Mouse (Mus musculus) embryonic facial prominence, embryonic 11.5 days (tissue): Measurements from ENCODE around the gene Olfr589. TPM values are rescaled to one million over a fixed set of nuclear protein-coding genes. Genes with fewer than 3 reads are reported as not detected.
"Not testable (repeated sequence)": the region's sequence is repeated elsewhere in the genome, so short reads cannot be mapped to it uniquely, and the experiment has no call there.

Experiments
- ATAC-seq: fragments of 200-750 bp; cut with Nextera tagmentation; replicated peaks from 2 replicates; pipeline ENCODE4 v1.8.0; 2017; ENCODE audit warnings: low read depth; ENCODE audit not compliant: insufficient number of reproducible peaks, low FRiP score, low TSS enrichment
- DNase-seq: peaks from one replicate; pipeline ENCODE4 v3.0.0-alpha.2; 2015; ENCODE audit warnings: low spot score
- H3K27ac ChIP-seq: fragments of 300-500 bp; sonication (generic); replicated peaks from 2 replicates; pipeline ENCODE4 v1.5.1; 2014; ENCODE audit warnings: mild to moderate bottlenecking, low read depth, low read length, control low read depth
- H3K27me3 ChIP-seq: fragments of 300-500 bp; sonication (generic); 2 replicates; pipeline ENCODE4 v1.6.1; 2014; ENCODE audit warnings: mild to moderate bottlenecking, low read length, moderate library complexity, mixed read lengths; ENCODE audit not compliant: control insufficient read depth, insufficient read depth
- H3K36me3 ChIP-seq: fragments of 300-500 bp; sonication (generic); replicated peaks from 2 replicates; pipeline ENCODE4 v1.6.1; 2014; ENCODE audit warnings: low read depth, mild to moderate bottlenecking, low read length, moderate library complexity, mixed read lengths; ENCODE audit not compliant: control insufficient read depth, insufficient read depth
- H3K4me1 ChIP-seq: fragments of 300-500 bp; sonication (generic); 2 replicates; pipeline ENCODE4 v1.6.1; 2014; ENCODE audit warnings: low read length, mixed read lengths; ENCODE audit not compliant: control insufficient read depth, insufficient read depth
- H3K4me2 ChIP-seq: fragments of 300-500 bp; sonication (generic); 2 replicates; pipeline ENCODE4 v1.6.1; 2014; ENCODE audit warnings: low read depth, mild to moderate bottlenecking, control low read depth, low read length, moderate library complexity
- H3K4me3 ChIP-seq: fragments of 300-500 bp; sonication (generic); 2 replicates; pipeline ENCODE4 v1.5.1; 2014; ENCODE audit warnings: low read depth, low read length, control low read depth
- H3K9ac ChIP-seq: fragments of 300-500 bp; sonication (generic); replicated peaks from 2 replicates; pipeline ENCODE4 v1.6.1; 2014; ENCODE audit warnings: mild to moderate bottlenecking, control low read depth, low read length
- H3K9me3 ChIP-seq: fragments of 300-500 bp; sonication (generic); replicated peaks from 2 replicates; pipeline ENCODE4 v1.6.1; 2016; ENCODE audit warnings: mild to moderate bottlenecking, low read length, inconsistent platforms, mixed read lengths; ENCODE audit not compliant: control insufficient read depth
- WGBS: fragments of 180-500 bp; shearing (Covaris S2); extraction: QIAGEN DNeasy Blood & Tissue Kit; methylation state at CpG from one replicate; pipeline ENCODE4 v1.1.7; 2014; 5-methylcytosine and 5-hydroxymethylcytosine counted together
- polyA plus RNA-seq: library from polyadenylated mRNA; unstranded; fragments of >200 nt; fragmentation: Nextera tagmentation; extraction: Ambion mirVana; gene quantifications from 2 replicates; pipeline ENCODE4 v1.2.1, GENCODE M21; 2014

Olfr589 gene
- polyA plus RNA-seq = not detected in 2 replicates

GRCm38 (mm10) chr7:103156256-103156655, at the start of gene Olfr589:
TSS of gene Olfr589 (minus strand) at chr7:103156356.
- no peak within 1 kb of the TSS for H3K4me2 ChIP-seq
- H3K4me3 ChIP-seq = no peak within 1 kb of the TSS
- WGBS = 68% methylated on average over 2 of the region's 2 CpGs
- no peak for ATAC-seq
- H3K4me1 ChIP-seq = no peaks in the 10 kb centered on the region
- H3K27me3 ChIP-seq = no peaks in the 10 kb centered on the region
- no peaks in the 10 kb centered on the region for H3K9me3 ChIP-seq
- H3K27ac ChIP-seq = no peak within 1 kb of the TSS
- no peak for DNase-seq
- no peaks in the 10 kb centered on the region for H3K36me3 ChIP-seq
- H3K9ac ChIP-seq = no peak within 1 kb of the TSS

- not testable (repeated sequence) for H3K4me1 ChIP-seq, H3K36me3 ChIP-seq, H3K4me3 ChIP-seq, DNase-seq, H3K9ac ChIP-seq, ATAC-seq, H3K27me3 ChIP-seq, H3K27ac ChIP-seq, H3K4me2 ChIP-seq, H3K9me3 ChIP-seq
- 82% methylated on average over 1 of the region's 1 CpGs for WGBS
Observed at GRCm38 (mm10) chr7:103184503-103184902, 28.3 kb upstream of the Olfr589 start, which contains the start of gene Olfr592. TSS of gene Olfr592 (plus strand) at chr7:103184803.

- H3K4me3 ChIP-seq = no peak within 1 kb of the TSS
- no peak within 1 kb of the TSS for H3K9ac ChIP-seq
- H3K4me2 ChIP-seq = no peak within 1 kb of the TSS
- DNase-seq = no peak
- H3K27me3 ChIP-seq = no peaks in the 10 kb centered on the region
- H3K9me3 ChIP-seq = no peaks in the 10 kb centered on the region
- H3K4me1 ChIP-seq = no peaks in the 10 kb centered on the region
- H3K27ac ChIP-seq = no peak within 1 kb of the TSS
- no peak for ATAC-seq
- no peaks in the 10 kb centered on the region for H3K36me3 ChIP-seq
- 93% methylated on average over 1 of the region's 1 CpGs for WGBS
Observed at GRCm38 (mm10) chr7:103178240-103178639, 22.1 kb upstream of the Olfr589 start, which contains the start of gene Olfr591. TSS of gene Olfr591 (minus strand) at chr7:103178340.

- Histone ChIP-seq H3K4me1 (no peaks in the 10 kb centered on the region), H3K9me3 (no peaks in the 10 kb centered on the region), H3K4me3 (no peak overlapping the region), H3K9ac (no peak overlapping the region), H3K4me2 (no peak overlapping the region), H3K36me3 (no peaks in the 10 kb centered on the region), H3K27me3 (no peaks in the 10 kb centered on the region), H3K27ac (no peak overlapping the region)
- 87% methylated on average over 5 of the region's 5 CpGs for WGBS
- ATAC-seq (no peak), DNase-seq (no peak)
Observed at GRCm38 (mm10) chr7:103169697-103170096, 13.5 kb upstream of the Olfr589 start.

GRCm38 (mm10) chr7:103140579-103140978, 15.6 kb downstream of the Olfr589 start, which contains the start of gene Olfr588-ps1:
TSS of gene Olfr588-ps1 (plus strand) at chr7:103140879.
- Histone ChIP-seq H3K4me1 (no peaks in the 10 kb centered on the region), H3K4me2 (no peak within 1 kb of the TSS), H3K9ac (no peak within 1 kb of the TSS), H3K27ac (no peak within 1 kb of the TSS), H3K27me3 (no peaks in the 10 kb centered on the region), H3K36me3 (no peaks in the 10 kb centered on the region), H3K4me3 (no peak within 1 kb of the TSS), H3K9me3 (no peaks in the 10 kb centered on the region)
- ATAC-seq (no peak), DNase-seq (no peak)
- WGBS = 88% methylated on average over 1 of the region's 1 CpGs

- Histone ChIP-seq H3K9me3 (no peaks in the 10 kb centered on the region), H3K27me3 (no peaks in the 10 kb centered on the region), H3K4me2 (no peak within 1 kb of the TSS), H3K36me3 (no peaks in the 10 kb centered on the region), H3K27ac (no peak within 1 kb of the TSS), H3K9ac (no peak within 1 kb of the TSS), H3K4me1 (no peaks in the 10 kb centered on the region), H3K4me3 (no peak within 1 kb of the TSS)
- ATAC-seq = no peak
- WGBS = 91% methylated on average over 3 of the region's 3 CpGs
- no peak for DNase-seq
Observed at GRCm38 (mm10) chr7:103125538-103125937, 30.6 kb downstream of the Olfr589 start, which contains the start of gene Olfr586. TSS of gene Olfr586 (minus strand) at chr7:103125638.

- DNase-seq (no peak), ATAC-seq (no peak)
- Histone ChIP-seq H3K9ac (no peak overlapping the region), H3K36me3 (no peaks in the 10 kb centered on the region), H3K4me1 (no peaks in the 10 kb centered on the region), H3K4me3 (no peak overlapping the region), H3K9me3 (no peaks in the 10 kb centered on the region), H3K27ac (no peak overlapping the region), H3K27me3 (no peaks in the 10 kb centered on the region), H3K4me2 (no peak overlapping the region)
- WGBS = 47% methylated on average over 3 of the region's 3 CpGs
Observed at GRCm38 (mm10) chr7:103119406-103119805, 36.8 kb downstream of the Olfr589 start.
